Comparison of ENCODE assay signal across 23 mouse cellular contexts in the genomic region with DNA sequence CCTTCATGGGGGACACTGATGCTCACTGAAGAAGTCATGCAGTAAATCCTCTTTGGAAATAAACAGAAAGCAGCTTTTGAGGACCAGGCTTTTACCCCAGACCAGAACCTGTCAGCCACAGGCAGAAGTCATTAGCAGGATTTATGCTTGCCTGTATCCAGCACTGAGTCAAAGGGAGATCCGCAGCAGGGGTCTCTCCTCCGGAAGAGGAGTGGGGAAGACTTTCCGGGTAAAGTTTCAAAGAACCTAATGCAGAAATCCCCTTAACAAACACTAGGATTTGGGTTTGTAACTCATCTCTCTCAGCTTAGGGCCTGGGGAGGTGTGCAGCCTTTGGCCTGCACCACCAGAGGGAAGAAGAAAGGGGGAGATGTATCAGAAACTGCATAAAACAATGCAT.
DNase-seq lines count a peak whose midpoint lies in the region; ATAC-seq and TF ChIP-seq lines count a peak whose summit lies in the region.
"Had no signal": no experiment of that assay in that cellular context is flagged by ENCODE, and none has a peak within 500 bp of the region (broad histone marks: within the 10 kb centered on the region; RNA-seq: fewer than 3 reads in every experiment).

No protein-coding gene starts in this region.

- WGBS in heart, adult 2 months: 71% methylated on average over 3 of the region's 3 CpGs
- WGBS in midbrain, postnatal 0 days: 28% methylated on average over 3 of the region's 3 CpGs
- WGBS in midbrain, embryonic 13.5 days: 16% methylated on average over 3 of the region's 3 CpGs
- WGBS in embryonic facial prominence, embryonic 12.5 days: 8% methylated on average over 3 of the region's 3 CpGs

- no peak for TF ChIP-seq POLR2A in heart, adult 2 months (IDR thresholded peaks at IDR 0.05; ENCODE audit: insufficient read depth, low read depth, low read length)

- no peak overlapping the region for H3K4me3 ChIP-seq in heart, adult 2 months
- H3K4me3 ChIP-seq in midbrain, postnatal 0 days (ENCODE audit: low read depth, low read length): no peak overlapping the region
- no peak overlapping the region for H3K4me3 ChIP-seq in midbrain, embryonic 13.5 days (replicated peaks)
- H3K4me3 ChIP-seq in embryonic facial prominence, embryonic 12.5 days: no peak overlapping the region
- H3K4me3 ChIP-seq: erythroblast, embryonic 14.5 days; forebrain, embryonic 15.5 days; heart, embryonic 13.5 days; limb, embryonic 15.5 days; liver, embryonic 15.5 days; stomach, embryonic 15.5 days had no signal

- peaks cover 9% of the 10 kb centered on the region for H3K4me1 ChIP-seq in heart, adult 2 months (ENCODE audit: control insufficient read depth, insufficient read depth, low read length)
- peaks cover 3% of the 10 kb centered on the region; the same call in 1 of the 2 replicates for H3K4me1 ChIP-seq in midbrain, postnatal 0 days (ENCODE audit: insufficient read depth, low read length)
- peaks cover 34% of the 10 kb centered on the region for H3K4me1 ChIP-seq in midbrain, embryonic 13.5 days (replicated peaks)
- peaks cover 41% of the 10 kb centered on the region for H3K4me1 ChIP-seq in embryonic facial prominence, embryonic 12.5 days

- H3K27me3 ChIP-seq in heart, adult 2 months (ENCODE audit: control insufficient read depth, insufficient read depth, low read length): no peaks in the 10 kb centered on the region
- no peaks in the 10 kb centered on the region for H3K27me3 ChIP-seq in midbrain, postnatal 0 days (ENCODE audit: insufficient read depth, low read length)
- H3K27me3 ChIP-seq in midbrain, embryonic 13.5 days: peaks cover 18% of the 10 kb centered on the region; the same call in 1 of the 2 replicates
- H3K27me3 ChIP-seq in embryonic facial prominence, embryonic 12.5 days: 0 out of 2 replicates have a peak, but pooled peaks cover 1% of the 10 kb centered on the region
- H3K27me3 ChIP-seq: heart, embryonic 13.5 days; limb, embryonic 15.5 days; liver, embryonic 15.5 days; stomach, embryonic 15.5 days had no signal

- no peak for ATAC-seq in midbrain, postnatal 0 days (ENCODE audit: low FRiP score)
- ATAC-seq in midbrain, embryonic 13.5 days: no peak
- ATAC-seq in embryonic facial prominence, embryonic 12.5 days (ENCODE audit: insufficient number of reproducible peaks, insufficient read depth, low FRiP score, low TSS enrichment): no peak
- ATAC-seq in inflammation-experienced regulatory T-cells, adult 6 months: no peak
- ATAC-seq: forebrain, embryonic 15.5 days; hindbrain, embryonic 16.5 days; lung, postnatal 0 days had no signal

- DNase-seq in heart, adult 2 months: no peak
- no peak for DNase-seq in heart, adult 8-10 months (ENCODE audit: low spot score)
- no peak for DNase-seq in midbrain, postnatal 0 days (ENCODE audit: low spot score)
- DNase-seq in right cerebral cortex, postnatal 10 days (ENCODE audit: low spot score in 2 of 2): no peak
- DNase-seq: adrenal gland, postnatal 25 days; cerebellum, adult 11 months; cerebellum, postnatal 10 days; kidney, adult 11 months; right cerebral cortex, postnatal 14 days; spleen, adult 18-20 months had no signal

- TF ChIP-seq EP300 in heart, adult 2 months (IDR thresholded peaks at IDR 0.05; ENCODE audit: insufficient read depth, low read depth, low read length): no peak

- no peaks in the 10 kb centered on the region for H3K36me3 ChIP-seq in heart, adult 2 months (ENCODE audit: control insufficient read depth, insufficient read depth, low read length)
- no peaks in the 10 kb centered on the region for H3K36me3 ChIP-seq in midbrain, postnatal 0 days (ENCODE audit: insufficient read depth, low read length)
- H3K36me3 ChIP-seq in midbrain, embryonic 13.5 days: no peaks in the 10 kb centered on the region
- no peaks in the 10 kb centered on the region for H3K36me3 ChIP-seq in embryonic facial prominence, embryonic 12.5 days
- H3K36me3 ChIP-seq: forebrain, embryonic 15.5 days; heart, embryonic 13.5 days; limb, embryonic 15.5 days; liver, embryonic 15.5 days; stomach, embryonic 15.5 days had no signal

- no peaks in the 10 kb centered on the region for H3K9me3 ChIP-seq in midbrain, postnatal 0 days (ENCODE audit: low read length)
- no peaks in the 10 kb centered on the region for H3K9me3 ChIP-seq in midbrain, embryonic 13.5 days
- no peaks in the 10 kb centered on the region for H3K9me3 ChIP-seq in embryonic facial prominence, embryonic 12.5 days
- H3K9me3 ChIP-seq: forebrain, embryonic 15.5 days; G1E; heart, embryonic 13.5 days; limb, embryonic 15.5 days; liver, embryonic 15.5 days; stomach, embryonic 15.5 days had no signal

- H3K4me2 ChIP-seq in midbrain, postnatal 0 days (ENCODE audit: low read depth, low read length, poor library complexity, severe bottlenecking): no peak overlapping the region
- H3K4me2 ChIP-seq in midbrain, embryonic 13.5 days (replicated peaks): no peak overlapping the region
- no peak overlapping the region for H3K4me2 ChIP-seq in embryonic facial prominence, embryonic 12.5 days (replicated peaks)
- H3K4me2 ChIP-seq: forebrain, embryonic 15.5 days; heart, embryonic 13.5 days; limb, embryonic 15.5 days; liver, embryonic 15.5 days; stomach, embryonic 15.5 days had no signal

- intact Hi-C loops in heart, adult 2 months (cut with DNase I): no loop called here

- no peak overlapping the region for H3K27ac ChIP-seq in heart, adult 2 months
- no peak overlapping the region for H3K27ac ChIP-seq in midbrain, postnatal 0 days (ENCODE audit: low read depth, low read length)
- no peak overlapping the region for H3K27ac ChIP-seq in midbrain, embryonic 13.5 days
- 0 out of 2 replicates have a peak overlapping the region, but pooled peaks have one; percentile 30 for H3K27ac ChIP-seq in embryonic facial prominence, embryonic 12.5 days
- H3K27ac ChIP-seq: forebrain, embryonic 15.5 days; heart, embryonic 13.5 days; kidney, postnatal 0 days; limb, embryonic 15.5 days; liver, embryonic 15.5 days; stomach, embryonic 15.5 days had no signal

- H3K9ac ChIP-seq in heart, adult 2 months (ENCODE audit: low read depth, low read length): no peak overlapping the region
- H3K9ac ChIP-seq in midbrain, postnatal 0 days (replicated peaks; ENCODE audit: low read length, poor library complexity, severe bottlenecking): no peak overlapping the region
- no peak overlapping the region for H3K9ac ChIP-seq in midbrain, embryonic 13.5 days (replicated peaks)
- no peak overlapping the region for H3K9ac ChIP-seq in embryonic facial prominence, embryonic 12.5 days
- H3K9ac ChIP-seq: forebrain, embryonic 15.5 days; heart, embryonic 13.5 days; limb, embryonic 15.5 days; liver, embryonic 15.5 days; stomach, embryonic 15.5 days had no signal

- H3K79me2 ChIP-seq in heart, adult 2 months (replicated peaks; ENCODE audit: control insufficient read depth, insufficient read depth, low read length): no peaks in the 10 kb centered on the region

- TF ChIP-seq CTCF in heart, adult 2 months (IDR thresholded peaks at IDR 0.05): peak; percentile 15; the same call in 1 of the 2 replicates
- peak; percentile 27 for TF ChIP-seq CTCF in midbrain, postnatal 0 days (IDR thresholded peaks at IDR 0.05)
